Mouse (Mus musculus) adrenal gland, adult (tissue): ENCODE measurements at regions not wholly inside any gene's neighbourhood (a gene's known extent, or its start where the extent isn't known, plus 50 kb on each side); places are given as distances from the start of the nearest gene placed in this dataset.

Source experiments
- DNase-seq, 2 experiments: peaks; one replicate each; pipeline ENCODE4 v3.0.0; 2022 to 2023; ENCODE audit warnings: low spot score in 1 of 2; ENCODE audit not compliant: inconsistent age in 2 of 2

DNA sequence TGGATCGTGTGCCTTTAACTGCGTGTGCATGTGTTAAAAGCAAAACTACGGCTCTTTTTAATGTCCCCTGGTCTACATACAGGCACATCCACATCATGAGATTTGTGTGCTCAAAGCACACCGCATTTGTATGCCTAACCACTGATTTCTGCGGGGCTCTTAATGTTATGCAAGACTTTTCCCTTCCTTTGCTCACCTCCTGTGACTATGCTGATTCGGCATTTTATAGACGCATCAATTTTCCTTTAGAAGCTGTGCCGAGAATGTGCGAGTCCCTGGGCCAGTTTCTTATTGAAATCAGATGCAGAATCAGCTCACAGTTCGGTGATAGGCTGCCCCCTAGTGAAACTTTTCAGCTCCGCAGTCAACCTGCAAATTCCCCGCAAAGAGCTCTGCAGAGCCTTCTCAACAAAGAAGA is 124.1 kb upstream of the Tank start:
- peak; percentile 82 to 96 for DNase-seq

- peak; percentile 29 to 73 for DNase-seq
Observed at GRCm38 (mm10) chr2:61453490-61454281, 124.7 kb upstream of the Tank start.

DNA sequence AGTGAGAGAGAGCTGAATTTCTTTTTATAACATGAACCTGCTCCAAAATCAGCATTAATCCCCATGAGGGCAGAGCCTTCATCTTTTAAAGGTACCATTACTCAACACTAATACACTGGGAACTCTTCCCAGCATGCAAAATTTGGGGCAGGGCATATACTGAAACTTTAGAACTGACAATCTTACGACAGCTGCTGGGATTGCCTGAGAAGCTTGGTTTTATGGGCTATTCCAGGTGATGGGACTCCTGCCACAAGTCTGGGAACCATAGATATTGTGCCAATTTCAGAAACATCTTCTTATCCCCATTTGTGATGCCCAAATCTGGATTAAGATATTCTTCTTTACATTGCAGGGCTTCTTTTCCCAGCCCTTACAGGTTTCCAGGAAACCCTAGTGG is 125.8 kb upstream of the Tank start:
- DNase-seq = no peak

DNA sequence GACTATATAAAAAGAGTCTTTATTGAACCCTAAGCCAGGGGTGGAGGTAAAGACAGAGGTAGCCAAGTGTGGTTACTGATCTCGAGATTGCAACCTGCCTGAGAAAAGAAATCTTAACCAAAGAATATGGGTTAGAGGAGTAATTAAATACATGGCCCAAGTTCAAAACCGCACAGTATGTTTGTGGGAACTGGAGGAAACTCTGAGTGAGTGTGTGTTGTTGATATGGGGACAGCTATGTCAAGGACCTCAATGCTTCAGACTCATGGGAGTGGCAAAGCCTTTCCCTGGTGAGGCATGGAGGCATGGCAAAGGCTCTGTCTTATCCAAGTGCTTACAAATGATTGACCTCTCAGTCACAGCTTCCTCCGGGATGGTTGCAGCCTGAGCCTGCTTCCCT is 127.7 kb upstream of the Tank start:
- DNase-seq = no peak

- DNase-seq = no peak
Observed at GRCm38 (mm10) chr2:61436591-61436990, 141.8 kb upstream of the Tank start.

- no peak for DNase-seq
Observed at GRCm38 (mm10) chr2:61407881-61408280, 170.5 kb upstream of the Tank start.

DNA sequence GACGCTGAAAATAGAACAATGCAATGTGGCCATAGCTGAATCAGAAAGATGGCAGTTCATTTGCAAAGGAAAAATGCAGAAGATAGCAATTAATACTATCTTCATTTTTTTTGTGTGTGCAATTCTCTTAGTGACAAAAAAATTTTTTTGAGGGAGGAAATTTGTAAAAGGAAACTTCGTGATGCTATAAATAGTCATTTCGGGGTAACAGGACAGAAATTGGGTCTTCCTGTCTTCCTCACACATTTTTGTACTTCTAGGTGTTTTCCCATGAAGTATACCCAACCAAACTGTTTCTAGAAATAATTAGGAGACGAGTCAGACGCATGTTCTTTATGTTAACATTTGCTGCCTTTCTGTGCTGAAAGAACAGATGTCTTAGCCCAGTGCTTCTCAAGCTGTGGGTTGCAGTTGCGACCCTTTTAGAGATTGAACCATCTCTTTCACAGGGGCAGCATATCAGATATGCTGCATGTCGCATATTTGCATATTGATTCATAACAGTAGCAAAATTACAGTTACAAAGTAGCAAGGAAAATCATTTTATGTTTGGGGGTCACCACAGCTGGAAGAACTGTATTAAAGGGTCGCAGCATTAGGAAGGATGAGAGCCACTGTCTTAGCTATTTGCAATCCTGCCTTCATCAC is 172.2 kb upstream of the Tank start:
- no peak for DNase-seq

- no peak for DNase-seq
Observed at GRCm38 (mm10) chr2:61405261-61405660, 173.1 kb upstream of the Tank start.

DNA sequence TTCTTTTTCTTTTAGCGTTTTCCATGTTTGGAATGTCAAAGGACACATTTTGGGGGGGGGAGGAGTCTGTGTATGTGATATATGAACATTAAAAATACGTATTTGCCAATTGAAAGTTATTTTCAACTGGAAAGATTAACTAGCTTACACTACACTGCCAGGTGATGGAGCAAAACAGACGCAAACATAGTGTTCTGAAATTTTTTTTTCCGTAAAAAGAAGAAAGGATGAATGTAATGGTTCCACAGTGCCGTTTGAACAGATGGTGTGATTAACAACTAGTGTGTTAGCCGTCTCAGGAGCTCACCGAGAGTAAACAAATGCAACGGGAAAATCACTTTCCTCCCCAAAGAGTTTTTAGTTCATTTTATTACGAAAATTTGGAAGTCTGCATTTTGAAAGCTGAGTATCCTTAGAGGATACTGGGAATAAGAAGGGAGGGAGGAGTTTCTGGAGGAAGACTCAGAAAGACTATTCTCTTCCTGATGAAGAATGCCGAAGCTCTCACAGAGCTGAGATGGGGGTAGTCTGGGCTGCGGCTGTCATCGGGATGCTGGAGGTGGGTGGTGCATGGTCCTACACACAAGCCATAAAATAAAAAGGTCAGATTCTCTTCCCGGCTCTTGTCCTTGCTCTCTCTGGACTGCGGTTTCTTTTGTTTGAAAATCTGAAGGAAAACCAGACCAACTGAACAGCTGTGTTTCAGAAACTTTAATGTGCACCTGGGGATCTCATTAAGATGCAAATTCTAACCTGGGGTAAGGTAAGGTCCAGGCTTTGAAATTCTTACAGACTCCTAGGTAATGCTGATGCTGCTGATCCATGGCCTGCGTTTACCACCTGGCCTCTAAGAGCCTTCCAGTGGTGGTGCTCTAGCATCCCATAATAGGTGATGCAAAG is 175.5 kb upstream of the Tank start:
- peak in 1 of 2 experiments; percentile 43 for DNase-seq

DNA sequence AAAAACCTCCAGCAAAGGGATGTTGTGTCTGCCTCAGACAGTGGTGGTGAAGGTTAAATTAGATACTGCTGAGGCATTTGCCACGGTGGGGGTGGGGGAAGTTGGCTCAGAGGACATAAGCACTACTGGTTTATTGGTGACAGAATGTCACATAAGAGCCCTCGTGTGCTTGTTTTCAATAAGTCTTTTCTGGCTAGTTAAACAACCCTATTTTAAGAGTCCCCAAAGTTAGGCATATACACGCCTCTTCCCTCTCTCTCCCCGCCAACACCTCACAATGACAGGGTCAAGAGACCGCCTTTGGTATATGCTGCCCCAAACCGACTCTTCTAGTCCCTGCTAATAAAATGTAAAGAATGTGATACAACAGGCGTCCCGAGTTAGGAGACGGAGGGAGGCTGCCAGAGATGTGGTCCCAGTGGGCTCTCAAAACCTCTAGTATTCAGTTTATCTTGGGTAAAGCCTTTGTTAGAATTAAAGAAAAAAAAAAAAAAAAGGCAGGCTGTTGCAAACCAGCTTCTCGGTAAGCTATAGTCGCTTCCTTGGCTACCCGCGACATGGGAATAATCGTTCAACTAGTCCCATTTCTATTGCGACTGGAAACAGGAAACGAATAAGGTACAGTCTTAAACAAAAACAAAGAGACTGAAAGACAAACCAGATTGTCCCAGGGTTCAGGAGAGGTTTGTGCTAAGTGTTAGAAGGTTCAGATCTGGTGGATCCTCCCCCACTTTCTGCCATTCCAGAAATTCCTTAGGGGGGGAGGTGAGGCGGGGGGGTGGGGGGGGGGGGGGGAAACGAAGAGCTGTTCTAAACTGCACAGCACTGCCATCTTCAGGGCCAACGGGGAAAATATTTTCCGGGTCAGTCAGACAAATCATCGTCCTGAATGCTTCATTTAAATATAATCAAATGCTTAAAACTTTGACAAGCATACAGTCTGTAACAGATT is 176.5 kb upstream of the Tank start:
- peak; percentile 65 to 88 for DNase-seq

- DNase-seq = no peak
Observed at GRCm38 (mm10) chr2:61398633-61399032, 179.8 kb upstream of the Tank start.

DNA sequence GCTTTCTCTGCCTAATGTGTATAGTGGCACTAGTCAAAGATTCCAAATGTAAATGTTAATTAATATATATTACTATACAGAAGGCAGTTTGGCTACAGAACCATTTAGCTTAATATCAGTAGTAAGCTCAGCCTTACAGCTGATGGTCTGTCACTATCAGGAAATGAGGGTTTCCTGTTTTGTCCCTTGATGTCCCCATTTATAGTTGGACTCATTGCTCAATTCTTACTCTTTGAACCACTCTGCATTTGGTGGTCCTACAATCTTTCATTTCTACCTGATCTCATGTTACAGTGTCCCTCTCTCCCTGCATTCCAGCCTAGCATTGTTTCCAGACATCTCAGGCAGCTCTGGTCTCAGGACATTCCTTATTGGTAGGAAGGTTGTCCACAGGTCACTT is 188.8 kb upstream of the Tank start:
- no peak for DNase-seq

GRCm38 (mm10) chr2:61389207-61389606 is 189.2 kb upstream of the Tank start:
- no peak for DNase-seq

DNA sequence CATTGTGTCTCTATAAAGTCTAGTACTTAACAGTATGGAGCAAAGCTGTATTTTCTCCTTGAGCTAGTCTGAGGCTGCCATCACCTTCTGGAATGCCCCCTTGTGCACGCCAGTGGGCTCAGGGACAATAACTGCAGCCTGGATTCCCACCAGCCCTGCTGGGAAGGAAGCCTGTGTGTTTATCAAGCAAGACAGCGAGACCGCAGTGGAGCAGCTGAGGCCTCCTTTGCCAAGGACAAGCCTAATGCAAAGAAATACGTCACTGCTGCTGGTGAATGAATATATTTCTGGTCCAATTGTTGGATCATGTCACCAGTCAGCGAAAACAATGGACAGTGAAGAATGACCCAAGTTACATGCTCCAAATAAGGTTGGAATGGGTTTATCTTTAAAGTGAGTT is 190.8 kb upstream of the Tank start:
- no peak for DNase-seq

DNA sequence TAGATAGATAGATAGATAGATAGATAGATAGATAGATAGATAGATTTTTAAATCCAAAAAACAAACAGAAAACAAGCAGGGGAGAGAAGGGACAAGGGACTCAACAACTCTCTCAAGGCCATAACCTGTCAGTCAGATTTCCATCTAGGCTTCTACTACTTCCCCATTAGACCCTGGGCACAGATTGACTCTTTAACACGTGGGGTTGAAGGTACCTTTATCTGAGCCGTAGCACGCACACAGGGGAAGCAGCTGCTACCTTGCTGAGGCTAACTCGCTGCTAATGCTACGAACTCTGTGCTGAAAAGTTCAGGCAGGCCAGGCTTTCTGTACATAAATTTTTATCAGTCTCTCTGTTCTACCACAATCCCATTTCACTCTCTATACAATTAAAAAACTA is 191.4 kb upstream of the Tank start:
- DNase-seq = no peak

DNA sequence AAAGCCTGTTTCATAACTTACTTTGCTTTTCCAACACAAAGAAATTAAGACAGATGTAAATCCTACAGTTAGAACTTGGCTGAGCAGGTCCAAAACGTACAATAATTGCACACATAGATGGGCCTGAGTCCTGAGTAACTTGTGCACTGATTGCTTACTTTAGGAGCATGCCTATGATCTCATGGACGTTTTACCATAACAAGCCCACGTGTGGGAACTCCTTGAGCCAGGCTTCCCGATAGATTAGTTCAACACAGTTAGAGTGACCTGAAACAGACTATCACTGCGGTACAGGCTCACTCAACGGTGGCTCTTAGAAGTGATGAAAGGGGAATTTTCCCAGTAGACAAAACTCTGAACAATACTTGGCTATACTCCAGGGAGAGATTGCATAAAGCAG is 193.9 kb upstream of the Tank start:
- no peak for DNase-seq

DNA sequence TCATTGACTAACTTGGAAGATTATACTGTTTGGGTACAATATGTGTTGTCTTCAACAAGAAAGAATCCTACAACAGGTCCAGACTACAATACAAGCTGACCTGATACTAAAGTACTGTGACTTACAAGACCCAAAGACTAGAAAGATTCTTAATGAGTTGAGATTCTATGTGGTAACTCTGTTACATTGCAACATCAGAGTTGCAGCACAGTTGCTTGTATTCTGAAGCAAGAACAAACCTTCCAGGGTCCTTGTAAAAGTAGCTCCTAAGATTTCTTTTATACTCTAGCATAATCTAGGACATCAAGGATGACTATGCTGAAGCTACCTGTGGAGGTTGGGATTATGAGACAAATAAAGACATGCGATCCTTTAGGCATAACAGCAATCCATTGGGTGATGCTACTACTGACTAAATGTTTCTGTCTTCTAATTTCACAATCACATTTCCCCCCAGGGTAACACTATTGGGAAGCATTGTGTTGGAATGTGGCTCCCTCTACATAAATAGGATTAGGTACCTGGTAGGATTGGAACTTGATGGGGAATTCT is 194.6 kb upstream of the Tank start:
- no peak for DNase-seq

DNA sequence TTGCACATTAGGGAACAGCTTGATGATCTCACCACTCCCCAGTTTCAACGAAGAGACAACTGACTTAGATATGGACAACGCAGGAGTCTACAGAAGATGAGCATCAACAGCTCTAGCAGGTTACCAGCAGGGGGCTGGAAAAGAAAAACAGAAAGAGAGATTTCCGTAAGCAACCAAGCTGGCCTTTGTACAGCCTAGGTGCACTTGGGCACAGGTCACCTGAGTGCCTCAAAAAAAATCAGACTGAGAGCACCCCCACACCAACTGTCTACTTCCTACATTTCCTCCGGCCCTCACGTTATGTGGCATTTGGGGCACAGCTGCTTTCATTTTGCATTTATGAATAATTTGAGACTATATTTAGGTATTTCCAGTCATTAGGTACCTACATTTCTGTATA is 199.3 kb upstream of the Tank start:
- DNase-seq = no peak

DNA sequence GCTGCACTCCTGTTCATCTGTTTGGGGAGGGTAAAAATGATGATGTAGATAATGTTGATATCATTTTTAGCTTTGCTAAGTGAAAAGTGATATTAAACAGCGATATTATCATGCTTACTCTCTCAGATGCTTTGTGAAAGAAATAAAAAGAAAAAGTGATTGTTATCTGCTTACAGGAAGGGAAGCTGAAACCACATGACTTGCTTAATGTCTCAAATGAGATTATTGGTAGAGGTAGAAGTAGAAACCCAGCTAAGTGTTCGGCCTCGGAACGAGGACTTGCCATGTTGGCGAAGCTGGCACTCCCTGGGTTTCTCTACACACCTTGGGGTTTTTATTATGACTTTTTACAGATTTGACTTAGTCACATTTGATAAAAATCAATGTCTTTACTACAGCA is 200.1 kb upstream of the Tank start:
- DNase-seq = no peak

- DNase-seq = peak; percentile 9 to 35
Observed at GRCm38 (mm10) chr2:61377756-61378155, 200.6 kb upstream of the Tank start.
